In genomic region chr5:65888998-65889397, GRCm38 (mm10) we compare ENCODE assay signal across 16 mouse cellular contexts. TPM values are rescaled to one million over a fixed set of nuclear protein-coding genes. Genes with fewer than 3 reads are reported as not detected.
A peak's percentile ranks its signal among the peaks of the same experiment; 100 is the strongest.
DNase-seq lines count a peak whose midpoint lies in the region; ATAC-seq and TF ChIP-seq lines count a peak whose summit lies in the region.
"Had no signal": no experiment of that assay in that cellular context is flagged by ENCODE, and none has a peak within 500 bp of the region (broad histone marks: within the 10 kb centered on the region; RNA-seq: fewer than 3 reads in every experiment).

No protein-coding gene starts in this region.

- peak overlapping the region; percentile 57 for H3K27ac ChIP-seq in intestine, embryonic 14.5 days (ENCODE audit: low read depth)
- H3K27ac ChIP-seq in intestine, postnatal 0 days (ENCODE audit: low read depth, low read length): no peak overlapping the region
- H3K27ac ChIP-seq in CH12.LX (ENCODE audit: insufficient read depth, low read depth): no peak overlapping the region
- H3K27ac ChIP-seq: embryonic facial prominence, embryonic 15.5 days; left cerebral cortex, adult 2 months had no signal

- H3K4me2 ChIP-seq in intestine, embryonic 14.5 days (ENCODE audit: low read length): no peak overlapping the region
- no peak overlapping the region for H3K4me2 ChIP-seq in intestine, postnatal 0 days (replicated peaks; ENCODE audit: low read depth)
- no peak overlapping the region for H3K4me2 ChIP-seq in CH12.LX (ENCODE audit: insufficient read depth, low read depth, poor library complexity, severe bottlenecking)
- H3K4me2 ChIP-seq: embryonic facial prominence, embryonic 15.5 days; lung, embryonic 14.5 days; midbrain, embryonic 11.5 days had no signal

- H3K27me3 ChIP-seq in intestine, embryonic 14.5 days (replicated peaks; ENCODE audit: control insufficient read depth, insufficient read depth, low read length): no peaks in the 10 kb centered on the region
- no peaks in the 10 kb centered on the region for H3K27me3 ChIP-seq in intestine, postnatal 0 days (replicated peaks; ENCODE audit: control insufficient read depth, insufficient read depth, low read length)
- H3K27me3 ChIP-seq in CH12.LX (replicated peaks): no peaks in the 10 kb centered on the region
- H3K27me3 ChIP-seq: embryonic facial prominence, embryonic 15.5 days had no signal

- no peak for ATAC-seq in intestine, embryonic 14.5 days (replicated peaks; ENCODE audit: low FRiP score, low TSS enrichment, low read depth)
- no peak for ATAC-seq in intestine, postnatal 0 days
- ATAC-seq in neutrophil, adult 5-6 weeks (ENCODE audit: extremely low read depth, insufficient number of reproducible peaks, low FRiP score, poor library complexity, severe bottlenecking): peak; percentile 62
- ATAC-seq: forebrain, embryonic 14.5 days had no signal

- peaks cover 37% of the 10 kb centered on the region for H3K79me2 ChIP-seq in CH12.LX (replicated peaks; ENCODE audit: control insufficient read depth, extremely low read depth, insufficient read depth, poor library complexity, severe bottlenecking)

- no peak for TF ChIP-seq EP300 in CH12.LX (IDR thresholded peaks at IDR 0.05; ENCODE audit: low read length)

- WGBS in intestine, embryonic 14.5 days: 57% methylated on average over 5 of the region's 5 CpGs
- WGBS in intestine, postnatal 0 days: 45% methylated on average over 5 of the region's 5 CpGs

- TF ChIP-seq CTCF in intestine, postnatal 0 days (IDR thresholded peaks at IDR 0.05; ENCODE audit: low read depth): no peak
- no peak for TF ChIP-seq CTCF in CH12.LX (conservative IDR thresholded peaks at IDR 0.05 in 1 of 2, IDR thresholded peaks at IDR 0.05 in 1 of 2; ENCODE audit: low read depth in 2 of 2, low read length in 2 of 2)

- TF ChIP-seq POLR2A in CH12.LX (IDR thresholded peaks at IDR 0.05; ENCODE audit: low read depth, low read length): no peak

- dilution Hi-C loops in CH12.LX (cut with MboI; ENCODE audit: extremely low pct_ligation_motif_present, extremely low pct_unique_long_range_greater_than_20kb, low sequenced_read_pairs): no loop called here

- H3K36me3 ChIP-seq in intestine, embryonic 14.5 days (ENCODE audit: control insufficient read depth, insufficient read depth, low read length): no peaks in the 10 kb centered on the region
- H3K36me3 ChIP-seq in intestine, postnatal 0 days (ENCODE audit: control insufficient read depth, insufficient read depth): no peaks in the 10 kb centered on the region
- H3K36me3 ChIP-seq in CH12.LX (replicated peaks in 1 of 2; ENCODE audit: control insufficient read depth in 1 of 2, insufficient read depth in 1 of 2, low read length in 1 of 2): peaks cover 17 to 74% of the 10 kb centered on the region in 2 experiments
- H3K36me3 ChIP-seq: embryonic facial prominence, embryonic 15.5 days had no signal

- no peaks in the 10 kb centered on the region for H3K4me1 ChIP-seq in intestine, embryonic 14.5 days (replicated peaks; ENCODE audit: control insufficient read depth, insufficient read depth, low read length)
- H3K4me1 ChIP-seq in intestine, postnatal 0 days (replicated peaks; ENCODE audit: control insufficient read depth, insufficient read depth, low read length): no peaks in the 10 kb centered on the region
- peaks cover 5 to 46% of the 10 kb centered on the region in 2 experiments for H3K4me1 ChIP-seq in CH12.LX (ENCODE audit: control insufficient read depth in 1 of 2, insufficient read depth in 2 of 2)
- H3K4me1 ChIP-seq: embryonic facial prominence, embryonic 15.5 days had no signal

- H3K9ac ChIP-seq in intestine, embryonic 14.5 days (ENCODE audit: low read length): no peak overlapping the region
- H3K9ac ChIP-seq in intestine, postnatal 0 days (ENCODE audit: low read depth, low read length): no peak overlapping the region
- H3K9ac ChIP-seq in CH12.LX (ENCODE audit: insufficient read depth, low read depth): no peak overlapping the region
- H3K9ac ChIP-seq: embryonic facial prominence, embryonic 15.5 days; lung, embryonic 14.5 days had no signal

- no peaks in the 10 kb centered on the region for H3K9me3 ChIP-seq in intestine, embryonic 14.5 days (ENCODE audit: control insufficient read depth, low read length)
- H3K9me3 ChIP-seq in intestine, postnatal 0 days (ENCODE audit: control insufficient read depth): no peaks in the 10 kb centered on the region
- no peaks in the 10 kb centered on the region for H3K9me3 ChIP-seq in CH12.LX (replicated peaks; ENCODE audit: low read length)
- H3K9me3 ChIP-seq: embryonic facial prominence, embryonic 15.5 days had no signal

- no peak for TF ChIP-seq RAD21 in CH12.LX (IDR thresholded peaks at IDR 0.05; ENCODE audit: low read depth, low read length)

- in situ Hi-C loops in CH12.LX (cut with MboI; ENCODE audit: low pct_ligation_motif_present, low pct_unique_long_range_greater_than_20kb, low sequenced_read_pairs): no loop called here

- DNase-seq in intestine, embryonic 14.5 days (ENCODE audit: low spot score): no peak
- peak; percentile 55 for DNase-seq in CH12.LX (ENCODE audit: extremely low read depth)
- DNase-seq in induced T-regulatory cell, adult 2 months (ENCODE audit: low read depth): peak; percentile 78
- no peak for DNase-seq in gastrocnemius, adult 8-10 months (ENCODE audit: low spot score in 2 of 2)
- DNase-seq in left cerebral cortex, adult 9 months (ENCODE audit: low spot score in 2 of 2): no peak
- DNase-seq: adrenal gland, postnatal 14 days; gastrocnemius, postnatal 25 days; kidney, adult 11 months; lung, embryonic 14.5 days had no signal

- no peak overlapping the region for H3K4me3 ChIP-seq in intestine, embryonic 14.5 days (ENCODE audit: low read depth, low read length)
- no peak overlapping the region for H3K4me3 ChIP-seq in intestine, postnatal 0 days (ENCODE audit: low read depth, low read length)
- H3K4me3 ChIP-seq in CH12.LX (replicated peaks in 1 of 3; ENCODE audit: low read depth in 2 of 3, low read length in 2 of 3, poor library complexity in 1 of 3): no peak overlapping the region
- H3K4me3 ChIP-seq: embryonic facial prominence, embryonic 15.5 days; left cerebral cortex, adult 2 months had no signal

TF ChIP-seq in CH12.LX, 34 proteins besides CTCF, POLR2A, EP300 and RAD21:
- no peak for TF ChIP-seq CHD2 (IDR thresholded peaks at IDR 0.05; ENCODE audit: low read length)
- TF ChIP-seq HCFC1 (IDR thresholded peaks at IDR 0.05; ENCODE audit: low read depth, low read length): no peak
- no peak for TF ChIP-seq MXI1 (IDR thresholded peaks at IDR 0.05; ENCODE audit: low read depth, low read length)
- no peak for TF ChIP-seq ELF1 (IDR thresholded peaks at IDR 0.05; ENCODE audit: low read depth, low read length)
- TF ChIP-seq TBP (conservative IDR thresholded peaks at IDR 0.05; ENCODE audit: low read depth, low read length): no peak
- no peak for TF ChIP-seq ZC3H11A (IDR thresholded peaks at IDR 0.05; ENCODE audit: low read depth, low read length)
- TF ChIP-seq E2F4 (IDR thresholded peaks at IDR 0.05; ENCODE audit: insufficient replicate concordance, low read depth, low read length): no peak
- TF ChIP-seq ZKSCAN1 (IDR thresholded peaks at IDR 0.05; ENCODE audit: borderline replicate concordance, low read depth, low read length): no peak
- no peak for TF ChIP-seq UBTF (IDR thresholded peaks at IDR 0.05; ENCODE audit: low read depth, low read length)
- no peak for TF ChIP-seq RCOR1 (conservative IDR thresholded peaks at IDR 0.05; ENCODE audit: low read depth, low read length)
- TF ChIP-seq MEF2A (IDR thresholded peaks at IDR 0.05; ENCODE audit: borderline replicate concordance, low read depth, low read length): no peak
- no peak for TF ChIP-seq JUND (conservative IDR thresholded peaks at IDR 0.05; ENCODE audit: low read depth, low read length)
- TF ChIP-seq KAT2A (IDR thresholded peaks at IDR 0.05; ENCODE audit: insufficient replicate concordance, low read length): no peak
- no peak for TF ChIP-seq POLR2AphosphoS2 (IDR thresholded peaks at IDR 0.05; ENCODE audit: low read depth, low read length)
- no peak for TF ChIP-seq USF2 (conservative IDR thresholded peaks at IDR 0.05; ENCODE audit: low read depth, low read length)
- TF ChIP-seq GABPA (IDR thresholded peaks at IDR 0.05; ENCODE audit: insufficient replicate concordance, low read depth, low read length): no peak

RNA-seq across cellular contexts. Expression of gene Rhoh, which starts 28.0 kb away (rescaled TPM):
- polyA plus RNA-seq in intestine, embryonic 14.5 days (2014; fragmentation: Nextera tagmentation; extraction: Ambion mirVana): 0.73 and 0.77 TPM in 2 replicates
- 0.58 and 0.82 TPM in 2 replicates for polyA plus RNA-seq in intestine, postnatal 0 days (2015; fragmentation: Nextera tagmentation; extraction: Ambion mirVana)
- total RNA-seq in CH12.LX (2012; rRNA removed): 18.9 and 23.3 TPM in 2 replicates
- 20.0 and 22.1 TPM in 2 replicates for total RNA-seq in CH12.LX (2014; rRNA removed)
- 12.1 and 13.7 TPM in 2 replicates for polyA plus RNA-seq in CH12.LX (2012; ENCODE audit: insufficient read length, low read depth)
- 148 and 161 TPM in 2 replicates for total RNA-seq in neutrophil, adult 5-6 weeks (2017)
- under 1 TPM in 3 of 4 experiments, not detected in 1; 0.11 to 0.48 (median 0.29) TPM for total RNA-seq in gastrocnemius, adult 8-10 months (2022)

RNA-seq across cellular contexts. Expression of gene Chrna9, which starts 45.7 kb away (rescaled TPM):
- polyA plus RNA-seq in intestine, embryonic 14.5 days (2014; fragmentation: Nextera tagmentation; extraction: Ambion mirVana): not detected in 2 replicates
- not detected in 2 replicates for polyA plus RNA-seq in intestine, postnatal 0 days (2015; fragmentation: Nextera tagmentation; extraction: Ambion mirVana)
- not detected in 2 replicates for total RNA-seq in CH12.LX (2012; rRNA removed)
- not detected in 2 replicates for total RNA-seq in CH12.LX (2014; rRNA removed)
- 0.57 TPM in 1 of 2 replicates, not detected in the other for polyA plus RNA-seq in CH12.LX (2012; ENCODE audit: insufficient read length, low read depth)
- not detected in 2 replicates for total RNA-seq in neutrophil, adult 5-6 weeks (2017)
- 10 to 100 TPM in 1 of 4 experiments, 1 to 10 TPM in 3; 1.3 to 28.8 (median 6.5) TPM for total RNA-seq in gastrocnemius, adult 8-10 months (2022)
- total RNA-seq: left cerebral cortex, adult 2 months had no signal
- polyA plus RNA-seq: cortical plate, adult 2 months; embryonic facial prominence, embryonic 15.5 days; forebrain, embryonic 14.5 days; lung, embryonic 14.5 days; midbrain, embryonic 11.5 days had no signal

Comparison
In these comparisons a context has a peak if more than half of its experiments do, and no peak if none do; other contexts are left out.
1. DNase-seq: peak in CH12.LX (single experiment) and induced T-regulatory cell, adult 2 months (single experiment); none in intestine, embryonic 14.5 days (single experiment), gastrocnemius, adult 8-10 months (0 of 2) and left cerebral cortex, adult 9 months (0 of 2).
2. RNA of gene Rhoh, which starts 28.0 kb away (total RNA-seq): 148 to 161 TPM in neutrophil, adult 5-6 weeks and 18.9 to 23.3 TPM in CH12.LX; 0.11 to 0.48 TPM in gastrocnemius, adult 8-10 months; every median in the first group is over 10 times any median in the second.